Mouse (Mus musculus) liver, embryonic 14.5 days (tissue): ENCODE results near the gene Gm7358.
"Not testable (repeated sequence)": the region's sequence is repeated elsewhere in the genome, so short reads cannot be mapped to it uniquely, and the experiment has no call there.

Source experiments
- CTCF ChIP-seq: IDR thresholded peaks from 2 replicates; pipeline ENCODE4 v1.5.1; 2016; ENCODE audit warnings: antibody characterized with exemption, low read depth, control low read depth
- EP300 ChIP-seq: IDR thresholded peaks from 2 replicates; pipeline ENCODE4 v1.6.1; 2016; ENCODE audit warnings: antibody characterized with exemption, low read depth

- not testable (repeated sequence) for TF ChIP-seq CTCF, EP300
Observed at GRCm38 (mm10) chr17:14037012-14037411, 22.3 kb downstream of the Gm7358 start.
